Mouse (Mus musculus) kidney, embryonic 16.5 days (tissue): ENCODE data around the gene Stx12. TPM values are rescaled to one million over a fixed set of nuclear protein-coding genes. Genes with fewer than 3 reads are reported as not detected.

Source experiments
- ATAC-seq: fragments of 200-750 bp; cut with Nextera tagmentation; 2 replicates; pipeline ENCODE4 v1.8.0; 2017; ENCODE audit warnings: moderate TSS enrichment; ENCODE audit not compliant: low FRiP score, low TSS enrichment
- H3K27ac ChIP-seq: fragments of 300-500 bp; sonication (generic); 2 replicates; pipeline ENCODE4 v1.5.1; 2014; ENCODE audit warnings: low read length
- H3K27me3 ChIP-seq: fragments of 300-500 bp; sonication (generic); 2 replicates; pipeline ENCODE4 v1.6.1; 2014; ENCODE audit warnings: low read length, control low read depth, mixed read lengths; ENCODE audit not compliant: insufficient read depth
- H3K36me3 ChIP-seq: fragments of 300-500 bp; sonication (generic); 2 replicates; pipeline ENCODE4 v1.6.1; 2014; ENCODE audit warnings: low read length, control low read depth, mixed read lengths; ENCODE audit not compliant: insufficient read depth
- H3K4me1 ChIP-seq: fragments of 300-500 bp; sonication (generic); 2 replicates; pipeline ENCODE4 v1.6.1; 2014; ENCODE audit warnings: low read length, control low read depth, mixed read lengths; ENCODE audit not compliant: insufficient read depth
- H3K4me2 ChIP-seq: fragments of 300-500 bp; sonication (generic); replicated peaks from 2 replicates; pipeline ENCODE4 v1.6.1; 2014; ENCODE audit warnings: low read depth, low read length
- H3K4me3 ChIP-seq: fragments of 300-500 bp; sonication (generic); 2 replicates; pipeline ENCODE4 v1.5.1; 2014; ENCODE audit warnings: mild to moderate bottlenecking, low read length
- H3K9ac ChIP-seq: fragments of 300-500 bp; sonication (generic); replicated peaks from 2 replicates; pipeline ENCODE4 v1.6.1; 2014; ENCODE audit warnings: low read length
- H3K9me3 ChIP-seq: fragments of 300-500 bp; sonication (generic); 2 replicates; pipeline ENCODE4 v1.6.1; 2016; ENCODE audit warnings: low read length, control low read depth
- WGBS: fragments of 180-500 bp; shearing (Covaris S2); extraction: QIAGEN DNeasy Blood & Tissue Kit; methylation state at CpG from one replicate; pipeline ENCODE4 v1.1.7; 2014; 5-methylcytosine and 5-hydroxymethylcytosine counted together
- polyA plus RNA-seq: library from polyadenylated mRNA; unstranded; fragments of >200 nt; fragmentation: Nextera tagmentation; extraction: Ambion mirVana; gene quantifications from 2 replicates; pipeline ENCODE4 v1.2.1, GENCODE M21; 2015

Stx12 gene
- polyA plus RNA-seq, 1 experiment from 2014 or later: 61.8 TPM

DNA sequence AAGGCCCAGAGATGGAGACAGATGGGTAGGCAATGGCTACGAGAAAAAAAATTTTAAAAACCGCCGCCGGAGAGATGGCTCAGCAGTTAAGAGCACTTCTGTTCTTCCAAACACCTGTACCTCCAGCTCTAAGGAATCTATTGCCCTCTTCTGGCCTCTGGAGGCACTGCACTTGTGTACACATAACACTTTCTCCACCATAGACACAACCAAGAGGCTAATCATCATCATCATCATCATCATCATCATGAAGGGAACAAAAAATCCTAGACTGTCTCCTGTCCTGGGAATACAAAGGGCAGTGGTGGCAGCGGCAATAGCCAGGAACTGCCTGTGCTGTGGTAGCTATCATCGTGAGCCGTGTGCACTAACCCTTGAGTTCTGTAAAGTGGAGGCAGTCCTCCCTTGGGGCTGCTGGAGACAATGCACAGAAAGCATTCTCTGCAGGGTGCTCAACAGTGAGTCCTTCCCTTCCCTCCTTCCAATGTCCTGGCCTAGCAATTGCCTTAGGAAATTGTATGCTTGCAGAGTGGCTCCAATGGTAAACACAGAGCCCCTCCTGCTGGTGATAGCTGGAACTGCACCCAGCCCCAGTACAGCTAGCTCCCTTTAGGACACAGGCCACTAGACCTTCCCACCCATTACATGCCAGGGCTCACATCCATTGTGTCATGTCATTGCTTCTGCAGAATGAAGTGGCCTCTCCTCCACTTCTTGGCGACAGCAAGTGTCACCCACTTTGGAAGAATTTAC is 60.5 kb downstream of the Stx12 start:
- peak; percentile 63; the same call in 1 of the 2 replicates for ATAC-seq
- Histone ChIP-seq H3K27ac (no peak overlapping the region), H3K27me3 (no peaks in the 10 kb centered on the region), H3K36me3 (peaks cover 40% of the 10 kb centered on the region), H3K4me1 (no peaks in the 10 kb centered on the region), H3K4me3 (no peak overlapping the region), H3K9ac (no peak overlapping the region), H3K9me3 (peaks cover 6% of the 10 kb centered on the region), H3K4me2 (no peak overlapping the region)
- 70% methylated on average over 8 of the region's 8 CpGs for WGBS

DNA sequence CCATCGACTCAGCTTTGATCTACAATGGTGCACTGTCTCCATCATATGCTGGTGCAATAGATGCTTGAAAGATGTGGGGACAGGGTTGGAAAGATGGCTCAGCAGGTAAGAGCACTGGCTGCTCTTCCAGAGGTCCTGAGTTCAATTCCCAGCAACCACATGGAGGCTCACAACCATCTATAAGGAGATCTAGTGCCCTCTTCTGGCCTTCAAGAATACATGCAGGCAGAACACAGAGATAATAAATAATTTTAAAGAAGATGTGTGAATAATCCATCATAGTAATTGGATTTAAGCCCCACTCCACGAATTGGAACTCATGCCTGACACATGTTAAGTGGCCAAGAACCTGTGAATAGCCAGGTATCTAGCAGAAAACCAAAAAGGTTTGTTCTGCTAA is 65.9 kb downstream of the Stx12 start:
- ATAC-seq: no peak
- H3K27me3 ChIP-seq: no peaks in the 10 kb centered on the region
- no peak overlapping the region for H3K4me3 ChIP-seq
- H3K36me3 ChIP-seq: no peaks in the 10 kb centered on the region
- H3K9me3 ChIP-seq: peaks cover 6% of the 10 kb centered on the region
- 60% methylated on average over 2 of the region's 2 CpGs for WGBS
- H3K27ac ChIP-seq: no peak overlapping the region
- no peak overlapping the region for H3K4me2 ChIP-seq
- H3K9ac ChIP-seq: no peak overlapping the region
- H3K4me1 ChIP-seq: no peaks in the 10 kb centered on the region

DNA sequence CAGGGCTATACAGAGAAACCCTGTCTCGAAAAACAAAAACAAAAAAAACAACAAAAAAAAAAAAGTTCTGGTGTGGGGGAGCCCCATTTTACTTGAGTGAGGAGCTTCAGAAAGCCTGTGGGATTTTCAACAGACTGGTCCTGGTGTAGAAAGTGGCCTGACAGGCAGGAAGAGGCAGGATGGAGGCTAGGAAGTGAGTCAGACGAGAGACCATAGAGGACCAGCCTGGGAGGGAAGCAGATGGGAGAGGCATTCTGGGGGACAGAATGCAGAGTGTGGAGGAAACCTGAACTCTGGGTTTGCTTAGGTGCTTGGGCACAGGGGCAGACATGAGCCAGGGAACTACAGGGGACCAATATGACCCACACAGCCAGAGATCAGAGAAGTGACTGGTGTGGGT is 67.5 kb downstream of the Stx12 start:
- H3K36me3 ChIP-seq: no peaks in the 10 kb centered on the region
- no peak overlapping the region for H3K9ac ChIP-seq
- 54% methylated on average over 2 of the region's 2 CpGs for WGBS
- H3K4me3 ChIP-seq: no peak overlapping the region
- no peaks in the 10 kb centered on the region for H3K27me3 ChIP-seq
- H3K4me2 ChIP-seq: no peak overlapping the region
- peaks cover 6% of the 10 kb centered on the region for H3K9me3 ChIP-seq
- H3K4me1 ChIP-seq: no peaks in the 10 kb centered on the region
- no peak overlapping the region for H3K27ac ChIP-seq
- ATAC-seq: no peak

DNA sequence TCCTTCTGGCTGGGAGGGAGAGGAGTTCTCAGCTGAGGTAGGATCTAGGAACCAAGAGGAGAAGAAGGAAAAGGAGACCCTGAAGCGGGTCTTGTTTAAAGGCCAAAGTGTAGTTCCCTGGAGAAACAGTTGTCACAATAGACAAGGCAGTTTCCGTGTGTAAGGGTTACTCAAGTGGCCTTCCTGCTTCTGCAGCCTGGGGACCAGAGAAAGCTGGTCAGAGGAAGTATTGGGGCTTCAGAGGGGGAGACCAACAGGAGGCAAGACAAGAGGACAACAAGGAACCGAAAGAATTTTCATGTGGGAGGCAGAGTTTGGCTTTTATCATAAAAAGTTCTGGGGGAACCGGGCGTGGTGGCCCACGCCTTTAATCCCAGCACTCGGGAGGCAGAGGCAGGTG is 67.9 kb downstream of the Stx12 start:
- no peak for ATAC-seq
- H3K27ac ChIP-seq: no peak overlapping the region
- no peak overlapping the region for H3K4me2 ChIP-seq
- H3K4me1 ChIP-seq: no peaks in the 10 kb centered on the region
- no peaks in the 10 kb centered on the region for H3K27me3 ChIP-seq
- H3K9me3 ChIP-seq: peaks cover 9% of the 10 kb centered on the region
- H3K9ac ChIP-seq: no peak overlapping the region
- no peak overlapping the region for H3K4me3 ChIP-seq
- WGBS: 78% methylated on average over 7 of the region's 7 CpGs
- no peaks in the 10 kb centered on the region for H3K36me3 ChIP-seq

DNA sequence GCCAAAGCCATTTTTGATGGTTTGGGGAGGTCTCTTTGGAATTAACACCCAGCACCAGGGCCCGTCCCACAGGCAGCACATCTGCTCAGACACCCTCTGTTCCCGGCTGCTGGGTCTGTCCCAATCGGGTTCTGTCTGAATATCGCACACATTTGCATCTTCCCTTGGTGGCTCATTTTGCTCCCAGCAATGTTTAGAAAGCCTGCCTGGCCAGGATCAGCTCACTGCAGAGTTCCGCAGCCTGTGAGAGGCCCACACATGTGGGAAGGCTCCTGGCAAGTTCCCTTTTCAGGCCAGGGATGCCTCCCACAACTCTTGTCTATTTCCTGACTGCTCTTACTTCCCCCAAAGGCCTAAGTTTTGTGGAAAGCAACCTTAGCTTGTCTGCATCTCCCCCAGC is 74.7 kb downstream of the Stx12 start:
- Histone ChIP-seq H3K4me2 (no peak overlapping the region), H3K27ac (no peak overlapping the region), H3K9ac (no peak overlapping the region), H3K4me3 (no peak overlapping the region), H3K27me3 (no peaks in the 10 kb centered on the region), H3K36me3 (no peaks in the 10 kb centered on the region), H3K9me3 (peaks cover 11% of the 10 kb centered on the region), H3K4me1 (no peaks in the 10 kb centered on the region)
- ATAC-seq: no peak
- 88% methylated on average over 5 of the region's 5 CpGs for WGBS

DNA sequence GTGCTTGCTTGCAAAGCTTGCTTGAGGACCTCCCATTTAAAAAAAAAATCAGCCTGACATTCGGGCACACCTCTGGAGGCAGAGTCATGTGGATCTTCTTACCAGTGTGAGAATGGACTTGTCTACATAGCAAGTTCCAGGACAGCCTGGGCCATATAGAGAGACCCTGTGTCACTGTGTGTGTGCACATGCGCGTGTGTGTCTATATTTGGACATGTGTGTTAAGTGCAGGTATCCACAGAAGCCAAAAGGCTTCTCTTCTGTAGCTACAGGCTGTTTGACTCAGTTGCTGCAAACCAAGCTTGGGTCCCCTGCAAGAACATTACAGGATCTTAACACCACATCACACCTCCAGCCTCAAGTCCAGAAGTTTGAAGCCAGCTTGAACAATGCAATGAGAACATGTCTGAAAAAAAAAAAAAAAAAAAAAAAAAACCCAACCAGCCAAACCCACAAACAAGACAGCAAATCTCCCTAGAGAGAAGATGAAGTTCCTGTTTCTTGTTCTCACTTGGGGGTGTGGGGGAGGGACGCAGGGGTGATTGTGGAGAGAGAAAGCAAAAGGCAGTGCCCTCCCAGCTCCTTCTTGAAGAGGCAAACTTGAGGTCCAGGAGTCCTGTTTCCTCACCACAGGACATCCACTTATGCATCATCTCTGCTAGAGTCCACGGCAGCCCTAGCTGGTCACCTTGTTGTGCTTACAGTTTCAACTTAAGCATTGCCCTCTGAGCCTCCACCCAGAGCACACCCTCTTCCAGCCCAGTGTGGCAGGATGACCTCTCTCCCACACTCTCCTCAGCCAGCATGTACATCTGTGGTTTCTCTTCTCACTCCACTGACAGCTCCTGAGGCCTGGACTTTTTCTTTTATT is 76.3 kb downstream of the Stx12 start:
- Histone ChIP-seq H3K4me1 (no peaks in the 10 kb centered on the region), H3K4me2 (no peak overlapping the region), H3K27ac (no peak overlapping the region), H3K36me3 (no peaks in the 10 kb centered on the region), H3K27me3 (no peaks in the 10 kb centered on the region), H3K9ac (no peak overlapping the region), H3K4me3 (no peak overlapping the region), H3K9me3 (peaks cover 11% of the 10 kb centered on the region)
- ATAC-seq: no peak
- WGBS: 68% methylated on average over 5 of the region's 5 CpGs

DNA sequence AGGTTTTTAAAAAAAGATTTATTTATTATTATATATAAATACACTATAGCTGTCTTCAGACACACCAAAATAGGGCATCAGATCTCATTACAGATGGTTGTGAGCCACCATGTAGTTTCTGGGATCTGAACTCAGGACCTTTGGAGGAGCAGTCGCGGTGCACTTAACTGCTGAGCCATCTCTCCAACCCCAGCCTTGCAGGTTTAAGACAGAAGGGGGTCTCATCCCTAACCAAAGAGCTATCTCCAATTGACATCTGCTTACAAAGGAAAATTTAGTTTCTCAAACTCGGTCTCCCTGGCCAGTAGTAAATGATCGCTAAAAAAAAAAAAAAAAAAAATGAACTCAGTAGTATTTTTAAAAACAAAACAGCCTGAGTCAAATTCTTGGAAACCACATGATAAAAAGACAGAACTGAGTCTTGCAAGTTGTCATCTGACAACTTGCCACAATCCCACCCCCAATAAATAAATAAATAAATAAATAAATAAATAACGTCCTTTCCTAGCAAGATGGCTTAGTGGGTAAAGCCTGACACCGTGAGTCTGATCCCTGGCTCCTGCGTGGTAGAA is 77.6 kb downstream of the Stx12 start:
- no peaks in the 10 kb centered on the region for H3K36me3 ChIP-seq

DNA sequence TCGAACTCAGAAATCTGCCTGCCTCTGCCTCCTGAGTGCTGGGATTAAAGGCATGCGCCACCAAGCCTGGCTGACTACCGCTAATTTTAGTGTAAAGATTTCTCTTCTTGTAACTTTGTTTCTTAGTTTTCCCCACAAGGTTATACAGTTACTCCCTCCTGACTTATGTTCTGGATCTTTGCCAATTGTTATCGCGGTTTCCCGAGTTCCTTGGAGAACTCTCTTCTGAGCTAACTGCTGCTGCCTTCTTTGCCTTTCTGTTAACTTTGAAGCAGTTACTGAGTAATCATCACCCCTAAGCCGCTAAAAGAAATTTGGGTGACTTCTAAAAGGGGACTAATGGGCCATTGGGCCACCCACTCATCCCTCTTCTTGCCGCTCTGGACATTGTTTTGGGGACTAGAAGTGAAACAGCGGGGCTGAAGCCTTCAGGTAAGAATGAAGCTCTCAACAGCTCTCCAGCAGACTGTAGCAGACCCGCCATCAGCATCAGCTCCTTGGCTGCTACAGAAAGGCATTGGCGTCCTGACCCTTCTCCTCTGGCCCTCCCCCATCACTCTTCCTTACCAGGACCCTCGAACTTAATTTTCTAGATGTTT is 78.6 kb downstream of the Stx12 start:
- Histone ChIP-seq H3K9ac (no peak overlapping the region), H3K4me1 (no peaks in the 10 kb centered on the region), H3K27ac (no peak overlapping the region), H3K36me3 (no peaks in the 10 kb centered on the region), H3K4me2 (no peak overlapping the region), H3K9me3 (peaks cover 2% of the 10 kb centered on the region), H3K4me3 (no peak overlapping the region), H3K27me3 (no peaks in the 10 kb centered on the region)
- ATAC-seq: no peak
- 83% methylated on average over 12 of the region's 12 CpGs for WGBS

More for the DNA sequence above, 77.6 kb downstream of the Stx12 start:
- no peak for ATAC-seq
- WGBS: 88% methylated on average over 7 of the region's 7 CpGs
- Histone ChIP-seq H3K4me3 (no peak overlapping the region), H3K9me3 (peaks cover 10% of the 10 kb centered on the region), H3K4me2 (no peak overlapping the region), H3K27ac (no peak overlapping the region), H3K27me3 (no peaks in the 10 kb centered on the region), H3K9ac (no peak overlapping the region), H3K4me1 (no peaks in the 10 kb centered on the region)

DNA sequence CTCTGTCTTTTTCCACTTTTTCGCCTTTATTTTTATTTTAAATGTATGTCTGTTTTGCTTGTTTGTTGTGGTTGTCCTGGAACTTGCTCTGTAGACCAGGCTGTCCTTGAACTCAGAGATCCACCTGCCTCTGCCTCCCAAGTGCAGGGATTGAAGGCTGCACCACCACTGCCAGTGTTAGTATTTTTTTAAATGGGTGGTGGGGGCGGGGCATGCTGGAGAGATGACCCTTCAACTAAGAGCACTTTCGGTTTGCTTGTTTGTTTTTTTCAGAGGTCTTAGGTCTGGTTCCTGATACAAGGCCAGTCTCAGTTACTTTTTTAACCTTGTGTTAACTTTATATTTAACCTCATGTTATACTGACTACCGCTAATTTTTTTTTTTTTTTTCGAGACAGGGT is 79.2 kb downstream of the Stx12 start:
- Histone ChIP-seq H3K4me3 (no peak overlapping the region), H3K4me1 (no peaks in the 10 kb centered on the region), H3K9ac (no peak overlapping the region), H3K9me3 (no peaks in the 10 kb centered on the region), H3K36me3 (no peaks in the 10 kb centered on the region), H3K4me2 (no peak overlapping the region), H3K27me3 (no peaks in the 10 kb centered on the region), H3K27ac (no peak overlapping the region)
- no peak for ATAC-seq
- WGBS: 85% methylated on average over 5 of the region's 5 CpGs
